Mouse (Mus musculus) right cerebral cortex, adult 2 months (tissue): ENCODE data around the gene Tbc1d22b.
"Not testable (repeated sequence)": the region's sequence is repeated elsewhere in the genome, so short reads cannot be mapped to it uniquely, and the experiment has no call there.

Experiments
- DNase-seq, 2 experiments: peaks; one replicate each; pipeline ENCODE4 v3.0.0; 2021 to 2022; ENCODE audit warnings: low spot score in 2 of 2

The Tbc1d22b gene

DNA sequence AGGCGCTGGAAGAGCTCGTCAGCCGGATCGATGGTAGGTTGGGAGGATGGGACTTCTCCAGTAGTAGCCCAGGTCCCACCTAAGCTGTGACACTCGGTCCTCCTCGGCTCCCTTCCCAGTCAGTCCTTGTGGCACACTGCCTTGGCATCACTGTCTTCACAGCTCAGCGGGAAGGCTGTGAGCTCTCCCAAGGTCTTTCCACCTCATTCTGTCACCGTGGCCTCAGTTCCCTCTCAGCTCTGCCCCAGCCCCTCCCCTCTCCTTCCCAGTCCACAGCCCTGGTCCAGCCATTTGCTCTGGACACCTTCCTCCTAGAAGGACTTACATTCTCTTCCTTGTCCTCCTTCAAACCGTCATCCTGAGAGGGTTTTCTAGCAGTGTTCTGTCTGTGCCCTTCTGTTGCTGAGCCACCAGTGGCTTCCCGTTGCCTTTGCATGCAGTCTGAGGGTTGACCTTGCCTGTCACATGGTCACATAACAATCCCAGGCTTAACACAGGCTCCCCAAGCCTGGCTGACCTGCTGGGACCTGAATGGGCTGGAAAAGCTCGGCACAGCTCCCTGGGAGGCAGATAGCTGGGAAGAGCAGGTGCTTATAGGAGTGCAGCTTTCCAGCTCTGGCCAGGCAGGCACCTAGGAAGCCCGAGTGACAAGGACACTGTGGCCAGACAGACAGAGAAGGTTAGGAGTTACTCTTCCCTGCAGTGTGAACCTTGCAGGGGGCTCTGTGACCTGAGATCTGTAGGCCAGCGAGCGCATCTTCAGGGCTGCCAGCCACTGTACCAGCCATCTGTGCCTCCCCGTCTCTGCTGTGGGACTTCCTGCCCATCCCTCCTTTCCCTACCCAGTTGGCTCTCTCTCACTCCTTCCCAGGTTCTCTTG, 46.5 kb downstream of the Tbc1d22b start:
- DNase-seq = no peak

DNA sequence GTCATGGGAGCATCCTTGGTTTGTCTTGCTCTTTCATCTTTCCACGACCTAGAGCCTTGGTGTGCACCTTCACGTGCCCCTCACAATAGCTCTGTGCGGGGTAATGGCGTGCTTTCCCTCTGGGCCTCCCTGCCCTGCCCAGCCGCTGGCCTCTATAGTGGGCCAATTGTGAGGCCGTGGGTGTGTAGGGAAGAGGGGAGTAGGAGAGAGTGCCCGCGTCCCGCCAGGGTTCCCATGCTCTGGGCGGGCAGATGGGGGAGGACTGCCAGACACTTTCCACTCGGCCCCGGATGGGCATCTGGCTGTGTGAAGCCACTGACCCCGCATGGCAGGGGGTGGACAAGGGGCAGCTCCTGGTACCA, 47.2 kb downstream of the Tbc1d22b start:
- no peak for DNase-seq

DNA sequence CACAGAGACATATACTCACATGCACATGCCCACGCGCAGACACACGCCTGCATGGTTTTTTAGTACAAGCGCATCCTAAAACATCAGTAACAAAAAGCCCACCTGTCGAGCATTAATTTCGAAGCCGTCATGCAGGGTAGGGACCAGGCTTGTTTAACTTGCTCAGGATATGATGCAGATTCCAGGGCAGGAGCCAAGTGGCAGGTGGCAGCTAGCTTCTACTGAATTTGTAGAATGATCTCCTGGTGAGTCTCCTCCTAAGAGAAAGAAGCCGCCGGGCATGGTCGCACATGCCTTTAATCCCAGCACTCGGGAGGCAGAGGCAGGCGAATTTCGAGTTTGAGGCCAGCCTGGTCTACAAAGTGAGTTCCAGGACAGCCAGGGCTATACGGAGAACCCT, 49.5 kb downstream of the Tbc1d22b start:
- no peak for DNase-seq

DNA sequence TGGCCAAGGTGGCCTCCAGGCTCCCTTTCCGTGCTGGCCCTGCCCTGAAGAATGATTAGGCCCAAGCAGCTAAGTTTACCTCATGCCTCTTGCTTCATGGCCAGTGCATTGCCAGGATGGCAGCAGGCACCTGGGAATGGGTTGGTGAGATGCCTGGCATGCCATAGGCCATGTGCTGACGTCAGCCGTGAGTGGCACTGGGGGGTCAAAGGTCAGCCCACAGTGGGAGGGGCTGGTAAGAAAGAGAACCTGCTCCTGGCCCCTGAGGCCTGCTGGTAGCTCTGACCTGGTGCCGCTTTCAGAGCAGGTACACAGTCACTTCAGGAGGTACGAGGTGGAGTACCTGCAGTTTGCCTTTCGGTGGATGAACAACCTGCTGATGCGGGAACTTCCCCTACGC, 50.0 kb downstream of the Tbc1d22b start:
- DNase-seq = no peak

DNA sequence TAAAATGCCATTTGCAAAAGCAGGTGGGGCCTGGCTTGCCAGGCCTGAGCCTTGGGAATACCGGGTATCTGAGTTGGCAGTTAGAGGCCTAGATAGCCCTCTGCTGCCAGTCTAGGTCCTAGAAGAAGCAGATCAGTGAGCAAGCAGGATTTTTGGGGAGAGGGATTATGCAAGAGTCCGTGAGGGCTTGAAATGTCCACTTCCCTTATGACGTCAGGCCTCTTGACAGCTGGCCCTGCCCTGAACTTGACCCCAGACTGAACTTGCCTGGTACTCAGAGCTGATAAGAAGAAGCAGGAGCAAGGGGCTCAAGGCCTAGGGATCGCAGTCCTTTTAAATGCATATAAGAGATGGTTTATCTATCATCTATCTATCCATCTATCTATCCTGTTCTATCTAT, 51.8 kb downstream of the Tbc1d22b start:
- no peak for DNase-seq

DNA sequence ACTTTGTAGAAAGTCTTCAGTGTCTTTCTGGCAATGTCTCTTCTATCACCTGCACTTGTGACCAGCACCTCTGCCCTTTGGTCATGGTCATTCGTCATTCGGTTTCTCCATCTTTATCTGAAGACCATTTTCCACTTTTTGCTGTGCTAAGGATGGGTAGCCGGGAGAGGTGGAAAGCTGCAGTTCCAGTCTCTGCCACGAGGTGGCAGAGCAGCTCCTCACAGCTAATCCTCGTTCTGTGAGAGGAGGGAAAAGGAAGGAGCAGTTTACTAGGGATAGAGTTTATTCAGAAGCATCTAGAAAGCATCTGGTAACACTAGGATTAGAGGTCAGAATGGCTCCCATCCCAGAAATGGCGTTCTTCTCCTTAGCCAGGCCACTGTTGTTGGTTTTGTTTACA, 53.7 kb downstream of the Tbc1d22b start:
- peak; percentile 88 to 89 for DNase-seq

DNA sequence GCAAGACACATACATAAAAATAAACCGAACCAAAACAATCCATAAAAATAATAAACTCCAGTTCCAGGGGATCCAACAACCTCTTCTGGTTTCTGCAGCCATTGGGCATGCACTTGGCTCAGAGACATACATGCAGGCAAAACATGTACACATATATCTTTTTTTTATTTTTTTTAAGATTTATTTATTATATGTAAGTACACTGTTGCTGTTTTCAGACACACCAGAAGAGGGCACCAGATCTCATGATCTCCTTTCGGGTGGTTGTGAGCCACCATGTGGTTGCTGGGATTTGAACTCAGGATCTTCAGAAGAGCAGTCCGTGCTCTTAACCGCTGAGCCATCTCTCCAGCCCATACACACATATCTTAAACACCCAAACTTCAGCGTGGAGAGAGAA, 63.9 kb downstream of the Tbc1d22b start:
- not testable (repeated sequence) for DNase-seq

DNA sequence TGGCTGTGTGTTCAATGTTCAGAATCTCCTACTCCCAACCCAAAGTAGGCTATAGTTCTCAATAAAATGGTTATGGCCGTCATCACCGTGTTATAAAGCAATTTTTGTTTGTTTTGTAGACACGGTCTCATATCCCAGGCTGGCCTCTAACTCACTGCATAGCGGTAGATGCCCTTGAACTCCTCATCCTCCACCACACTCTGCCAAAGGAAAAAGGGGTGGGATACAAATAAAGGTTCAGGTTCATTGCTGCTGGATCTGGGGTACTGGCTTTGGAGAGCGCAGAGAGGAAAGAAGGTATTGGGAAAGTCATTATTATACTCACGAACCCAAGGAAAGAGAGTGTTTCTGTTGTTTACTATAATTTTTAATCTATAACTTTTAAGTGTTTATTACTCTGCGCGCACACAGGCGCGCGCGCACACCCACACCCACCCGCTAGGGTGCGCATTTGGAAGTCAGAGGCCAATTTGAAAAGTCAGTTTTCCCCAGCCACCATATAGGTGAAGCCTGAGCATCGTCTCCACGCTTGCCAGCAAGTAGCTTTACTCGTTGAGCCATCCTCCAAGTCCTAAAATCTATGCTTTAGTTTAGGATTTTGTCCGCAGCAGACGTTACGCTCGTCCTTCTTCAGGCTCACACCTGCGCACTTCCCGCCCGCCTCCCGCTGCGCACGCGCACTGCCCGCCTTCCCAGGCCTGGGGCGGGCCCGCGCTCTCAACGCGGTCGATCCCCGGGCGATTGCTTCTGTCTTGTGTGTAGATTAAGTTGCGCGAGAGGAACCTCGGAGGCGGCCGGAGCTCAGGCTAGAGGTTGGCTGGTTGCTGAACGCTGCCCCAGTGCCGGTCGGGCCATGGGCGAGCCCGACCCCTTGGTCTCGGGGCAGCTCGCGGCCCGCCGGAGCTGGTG, 64.8 kb downstream of the Tbc1d22b start, which contains the start of the genes Rnf8 and Gm28043:
Gene Rnf8, plus strand, starts transcription at position 676 of the 909 bp plus-strand sequence.
Gene Gm28043, plus strand, starts transcription at position 762 of the 909 bp plus-strand sequence.
- DNase-seq = peak; percentile 93 to 94

DNA sequence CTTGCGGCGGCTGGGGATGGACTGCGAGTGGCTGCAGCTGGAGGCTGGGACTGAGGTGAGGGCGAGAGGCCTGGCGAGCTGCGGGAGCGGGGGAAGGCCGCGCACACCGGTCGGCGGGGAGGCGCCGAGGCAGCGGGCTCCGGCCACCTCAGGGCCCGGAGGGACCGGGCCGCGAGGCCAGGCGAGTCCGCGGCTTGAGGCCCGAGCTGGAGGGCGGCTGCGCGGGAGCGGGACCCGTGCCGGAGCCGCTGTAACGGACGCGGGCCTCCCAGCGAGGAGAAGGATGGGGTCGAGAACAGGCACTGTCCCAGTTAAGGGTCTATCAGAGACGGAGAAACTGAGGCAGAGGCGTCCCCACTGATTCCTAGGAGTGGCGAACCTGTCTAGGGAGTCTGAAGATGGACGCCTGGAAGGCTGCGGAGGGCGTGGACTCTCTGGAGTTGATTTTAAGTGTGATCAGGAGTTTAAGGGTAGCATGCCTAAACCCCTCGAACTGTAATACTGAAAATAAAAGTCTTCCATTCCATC, 65.5 kb downstream of the Tbc1d22b start:
- peak; percentile 18 to 30 for DNase-seq

DNA sequence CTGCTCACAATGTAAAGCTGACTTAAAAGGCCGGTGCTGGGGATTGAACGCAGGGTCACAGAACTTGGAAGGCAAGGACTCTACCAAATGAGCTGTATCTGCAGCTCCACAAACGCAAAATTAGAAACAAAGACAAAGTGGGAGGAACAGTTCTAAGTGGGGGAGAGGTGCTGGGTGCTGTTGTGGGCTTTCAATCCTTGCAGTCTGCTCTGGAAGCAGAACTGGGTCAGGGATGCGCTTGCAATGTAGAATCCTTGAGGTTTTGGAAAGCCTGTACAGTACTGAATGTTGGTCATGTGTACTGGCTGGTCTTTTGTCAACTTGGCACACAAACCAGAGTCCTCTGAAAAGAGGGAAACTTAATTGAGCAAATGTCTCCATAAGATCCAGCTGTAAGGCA, 66.0 kb downstream of the Tbc1d22b start:
- peak in 1 of 2 experiments; percentile 27 for DNase-seq

DNA sequence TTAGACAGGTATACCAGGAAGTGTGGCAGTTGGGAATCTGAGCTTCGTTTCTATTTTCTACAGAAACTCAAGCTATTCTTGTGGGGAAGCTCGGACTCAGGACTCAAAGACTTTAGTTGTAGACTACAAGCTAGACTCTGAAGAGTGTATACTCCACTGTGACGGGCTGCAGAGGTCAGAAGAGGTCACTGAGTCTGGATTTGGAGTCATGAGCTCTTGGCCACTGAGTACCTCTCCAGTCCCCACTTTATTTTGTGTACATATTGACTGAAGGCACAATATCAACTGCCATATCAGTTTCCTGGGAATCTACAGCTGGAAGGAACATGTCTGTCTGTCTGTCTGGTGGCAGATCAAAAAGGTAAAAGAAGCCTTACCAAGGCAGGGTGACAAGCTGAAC, 69.6 kb downstream of the Tbc1d22b start:
- DNase-seq = no peak

DNA sequence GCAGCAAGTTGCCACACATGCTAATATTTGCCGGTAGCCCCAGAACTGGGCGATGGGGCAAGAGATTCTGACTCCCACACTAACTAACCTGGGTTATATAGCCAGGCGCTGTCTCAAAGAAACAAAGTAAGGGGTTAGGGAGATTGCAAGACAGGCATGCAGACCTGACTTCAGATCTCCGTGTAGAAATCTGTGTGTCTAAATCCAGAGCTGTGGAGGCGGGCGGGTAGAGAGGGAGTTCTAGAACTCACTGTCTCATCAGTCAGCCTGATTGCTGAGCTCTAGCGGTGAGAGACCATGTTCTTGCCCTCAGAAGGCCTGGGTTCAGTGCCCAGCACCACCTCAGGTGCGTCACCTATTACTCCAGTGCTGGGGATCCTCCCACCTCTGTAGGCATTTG, 73.9 kb downstream of the Tbc1d22b start:
- peak in 1 of 2 experiments; percentile 29 for DNase-seq

DNA sequence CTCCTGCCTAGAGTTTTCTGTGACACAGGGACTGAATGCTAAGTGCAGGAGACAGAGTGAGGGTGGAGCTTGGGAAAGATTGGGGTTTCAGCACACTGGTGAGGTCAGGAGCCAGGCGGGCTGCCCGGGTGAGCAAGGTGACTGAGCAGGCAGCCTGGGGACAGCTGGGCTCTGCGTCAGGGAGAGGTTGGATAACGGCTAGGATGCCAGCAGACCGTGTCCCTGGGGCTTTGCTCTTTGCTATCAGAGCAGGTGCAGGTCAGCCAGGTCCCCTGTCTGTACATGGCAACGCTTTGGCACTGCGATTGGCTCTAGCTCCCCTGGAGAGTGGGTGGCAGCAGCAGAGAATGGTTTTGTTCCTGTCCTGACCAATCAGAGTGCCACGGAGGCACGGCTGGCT, 77.7 kb downstream of the Tbc1d22b start:
- no peak for DNase-seq

DNA sequence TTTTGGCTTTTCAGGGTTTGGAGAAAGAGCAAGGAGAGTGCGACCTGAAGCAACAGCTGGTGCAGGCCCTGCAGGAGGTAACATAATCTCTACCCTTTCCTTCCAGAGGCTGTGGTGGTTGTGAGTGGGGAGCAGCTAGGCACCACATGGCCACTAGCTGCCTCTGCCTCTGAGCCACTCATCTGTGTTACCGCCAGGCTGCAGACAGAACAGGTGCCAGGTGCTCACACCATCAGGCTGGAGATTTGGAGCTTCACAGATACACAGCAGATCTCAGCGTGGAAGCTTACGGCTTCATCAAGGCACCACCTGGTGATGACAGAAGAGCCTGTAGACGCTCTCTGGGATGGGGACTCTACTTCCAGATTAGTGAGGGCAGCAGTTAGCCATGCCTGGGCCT, 79.4 kb downstream of the Tbc1d22b start:
- no peak for DNase-seq

DNA sequence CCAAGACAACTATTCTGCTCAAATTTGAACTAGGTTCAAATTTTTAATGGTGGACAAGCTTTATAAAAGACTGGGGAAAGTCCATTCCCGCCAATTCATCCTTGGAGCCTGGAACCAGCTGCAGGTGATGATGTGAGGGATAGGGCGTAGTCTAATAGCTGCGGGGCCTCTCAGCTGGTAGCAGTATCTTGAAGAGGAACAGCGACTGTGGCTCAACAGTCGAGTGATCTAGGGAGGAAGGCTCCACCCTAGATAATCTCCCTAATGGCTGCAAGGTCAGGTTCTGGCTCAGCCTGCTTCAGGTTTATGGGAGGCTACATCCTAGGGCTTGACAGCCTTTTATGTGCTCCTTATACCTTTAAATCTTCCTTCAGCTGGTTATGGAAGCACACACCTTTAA, 80.0 kb downstream of the Tbc1d22b start:
- no peak for DNase-seq

DNA sequence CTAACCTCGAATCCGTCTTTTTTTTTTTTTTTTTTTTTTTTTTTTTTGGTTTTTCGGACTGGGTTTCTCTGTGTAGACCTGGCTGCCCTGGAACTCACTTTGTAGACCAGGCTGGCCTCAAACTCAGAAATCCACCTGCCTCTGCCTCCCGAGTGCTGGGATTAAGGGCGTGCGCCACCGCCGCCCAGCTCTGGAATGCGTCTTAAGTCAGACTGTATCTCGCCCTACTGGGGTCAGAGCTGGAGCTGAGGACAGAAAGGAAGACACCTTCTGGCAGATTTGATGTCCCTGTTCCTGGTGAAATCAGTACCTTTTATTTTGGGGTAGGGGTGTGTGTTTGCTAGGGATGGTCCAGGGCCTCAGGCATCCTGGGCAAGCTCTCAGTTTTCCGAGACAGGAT, 82.7 kb downstream of the Tbc1d22b start:
- DNase-seq = no peak

DNA sequence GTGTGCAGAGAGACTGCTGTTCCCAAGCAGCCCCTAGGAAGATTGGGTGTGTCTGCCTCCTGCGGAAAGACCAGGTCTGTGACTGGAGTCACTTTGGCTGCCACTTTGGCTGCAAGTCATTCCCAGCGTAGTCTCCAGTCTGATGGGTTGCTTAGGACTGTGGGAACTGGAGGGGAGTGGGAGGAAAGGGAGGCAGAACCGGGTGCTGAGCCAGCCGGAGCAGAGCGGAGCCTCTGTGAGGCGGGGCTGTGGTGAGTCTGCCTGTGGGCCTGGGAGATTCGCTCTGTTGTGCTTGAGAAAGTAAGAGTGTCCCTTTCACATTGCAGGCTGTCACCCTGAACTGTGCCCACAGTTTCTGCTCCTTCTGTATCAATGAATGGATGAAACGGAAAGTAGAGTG, 85.9 kb downstream of the Tbc1d22b start:
- peak in 1 of 2 experiments; percentile 32 for DNase-seq

DNA sequence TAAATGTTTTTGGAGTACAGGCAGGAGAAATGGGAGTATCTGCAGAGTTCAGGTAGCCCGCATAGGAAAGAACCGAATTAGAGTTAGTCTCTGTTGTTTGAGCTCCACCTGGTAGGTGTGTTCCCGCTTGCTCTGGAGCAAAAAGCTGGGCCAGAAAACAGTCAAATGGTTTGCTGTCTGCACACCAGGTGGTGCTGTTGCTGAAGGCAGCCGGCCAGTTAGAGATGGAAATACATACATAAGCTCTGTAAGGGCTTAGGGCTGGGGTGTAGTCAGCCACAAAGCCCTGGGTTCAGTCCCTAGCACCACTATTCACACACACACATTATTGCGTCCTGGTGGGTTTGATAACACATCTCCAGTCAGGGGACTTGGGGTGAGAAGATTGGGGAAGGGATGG, 86.5 kb downstream of the Tbc1d22b start:
- DNase-seq = peak; percentile 54 to 60

DNA sequence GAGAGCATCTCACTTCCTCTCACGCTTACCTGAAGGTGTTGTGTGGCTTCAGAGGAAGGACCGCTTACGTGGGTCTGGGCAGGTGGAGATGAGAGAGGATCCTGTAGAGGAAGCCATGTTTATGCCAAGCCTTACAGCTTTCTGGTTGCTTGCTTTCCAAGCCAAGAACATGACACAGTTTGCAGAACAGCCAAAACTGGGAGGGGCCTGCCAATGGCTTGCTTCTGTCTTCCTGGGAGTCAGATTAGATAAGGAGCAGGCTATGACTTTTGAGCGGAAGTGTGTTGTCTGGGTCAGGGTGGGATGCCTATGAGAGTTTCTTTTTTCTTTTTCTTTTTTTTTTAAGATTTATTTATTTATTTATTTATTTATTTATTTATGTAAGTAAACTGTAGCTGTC, 87.8 kb downstream of the Tbc1d22b start:
- DNase-seq = no peak

DNA sequence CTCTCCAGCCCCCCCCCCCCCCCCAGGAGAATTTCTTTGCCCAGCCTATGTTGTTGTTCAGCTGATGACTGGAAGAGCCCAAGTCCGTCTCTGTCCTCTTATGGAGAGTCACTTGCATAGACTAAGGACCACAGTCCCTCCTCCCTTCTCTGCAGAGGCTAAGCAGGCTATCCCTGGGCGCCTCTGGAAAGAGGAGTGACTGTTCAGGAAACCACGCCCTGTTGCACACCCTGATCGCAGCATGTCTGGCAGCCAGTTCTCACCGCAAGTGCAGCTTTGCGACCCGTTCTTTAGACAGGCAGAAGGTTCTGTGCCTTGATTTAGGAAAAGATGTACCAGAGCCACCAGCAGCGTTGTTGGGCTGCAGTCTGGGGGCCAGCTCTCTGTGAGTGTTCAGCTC, 88.3 kb downstream of the Tbc1d22b start:
- no peak for DNase-seq

DNA sequence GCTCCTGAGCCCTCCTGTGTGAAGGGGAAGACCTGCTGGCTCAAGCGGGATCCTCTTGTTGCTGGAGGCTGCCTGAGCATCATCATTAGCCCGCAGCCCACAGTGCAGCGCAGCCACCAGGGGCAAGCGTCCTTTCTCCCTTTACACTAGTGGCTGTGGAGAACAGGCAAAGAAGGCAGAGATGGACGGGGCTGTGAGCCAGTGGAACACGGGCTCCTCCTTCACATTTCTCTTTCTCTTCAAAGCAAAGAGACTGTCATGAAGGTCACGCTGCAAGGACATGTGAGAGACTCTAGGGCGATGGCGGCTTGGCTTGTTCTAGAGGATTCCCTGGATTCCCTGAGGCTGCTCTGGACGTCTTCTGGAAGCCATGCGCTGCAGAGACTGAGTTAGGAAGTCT, 91.4 kb downstream of the Tbc1d22b start:
- no peak for DNase-seq

DNA sequence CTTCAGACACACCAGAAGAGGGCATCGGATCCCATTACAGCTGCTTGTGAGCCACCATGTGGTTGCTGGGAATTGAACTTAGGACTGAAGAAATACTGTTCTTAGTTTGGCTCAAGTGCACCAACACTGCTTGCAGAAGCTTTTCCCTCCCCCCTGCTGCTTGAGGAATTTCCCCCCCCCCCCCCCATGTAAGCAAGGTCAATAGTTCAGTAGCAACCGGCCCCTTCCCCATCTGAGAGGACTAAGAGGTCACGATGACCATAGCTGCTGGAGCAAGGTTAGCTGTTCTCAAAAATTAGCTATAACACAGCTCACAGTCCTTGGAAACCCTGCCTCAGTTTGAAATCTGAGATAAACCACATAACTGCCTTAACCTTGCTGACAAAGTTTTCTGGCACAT, 92.6 kb downstream of the Tbc1d22b start:
- no peak for DNase-seq
